Mouse (Mus musculus): Measurements from ENCODE around the gene Prr13.

Prr13 gene

DNA sequence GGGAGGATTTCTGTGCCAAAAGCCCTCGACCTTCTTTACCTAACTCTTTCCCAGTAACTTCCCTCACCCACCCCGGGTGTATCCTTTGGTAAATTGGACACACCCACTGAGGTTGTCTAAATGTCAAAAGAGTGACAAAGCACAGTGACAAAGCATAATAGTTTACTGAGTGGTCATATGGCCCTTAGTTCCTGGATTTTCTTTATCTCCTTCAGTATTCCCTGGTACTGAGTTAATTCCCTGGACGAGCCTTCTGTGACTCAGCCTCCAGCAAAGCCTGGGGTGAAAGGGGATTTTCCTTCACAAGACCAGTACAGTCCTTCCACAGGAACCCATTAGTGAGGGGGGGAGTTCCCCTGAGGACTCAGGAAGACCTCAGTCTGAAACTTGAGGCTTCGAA is 2.1 kb downstream of the Prr13 start:
- DNase-seq (ENCODE audit: low spot score) = no peak

DNA sequence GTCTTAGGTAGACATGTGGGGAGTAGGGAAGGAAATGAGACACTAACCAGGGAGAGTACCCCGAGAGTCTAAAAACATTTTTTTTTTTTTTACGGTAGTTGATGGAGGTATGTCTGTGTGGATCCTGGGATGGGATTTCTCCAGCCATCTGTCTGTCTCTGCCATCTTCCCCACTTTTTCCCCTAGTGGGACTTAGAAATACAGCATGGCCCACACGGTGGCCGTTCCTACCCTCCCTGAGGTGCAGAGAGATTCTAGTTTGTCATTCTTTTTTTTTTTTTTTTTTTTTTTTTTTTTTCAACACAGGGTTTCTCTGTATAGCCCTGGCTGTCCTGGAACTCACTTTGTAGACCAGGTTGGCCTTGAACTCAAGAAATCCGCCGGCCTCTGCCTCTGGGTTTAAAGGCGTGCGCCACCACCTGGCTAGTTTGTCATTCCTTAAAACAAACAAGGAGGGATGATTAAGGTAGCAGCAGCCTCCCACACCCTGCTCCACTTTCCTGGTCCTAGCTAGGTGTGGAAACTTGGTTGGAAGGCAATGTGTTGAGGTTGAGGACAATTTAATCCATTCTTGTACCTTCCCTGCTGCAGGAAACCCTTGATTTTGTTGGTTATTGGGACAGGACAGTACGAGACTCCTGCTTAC is 2.7 kb downstream of the Prr13 start:
- DNase-seq (ENCODE audit: low spot score) = no peak

DNA sequence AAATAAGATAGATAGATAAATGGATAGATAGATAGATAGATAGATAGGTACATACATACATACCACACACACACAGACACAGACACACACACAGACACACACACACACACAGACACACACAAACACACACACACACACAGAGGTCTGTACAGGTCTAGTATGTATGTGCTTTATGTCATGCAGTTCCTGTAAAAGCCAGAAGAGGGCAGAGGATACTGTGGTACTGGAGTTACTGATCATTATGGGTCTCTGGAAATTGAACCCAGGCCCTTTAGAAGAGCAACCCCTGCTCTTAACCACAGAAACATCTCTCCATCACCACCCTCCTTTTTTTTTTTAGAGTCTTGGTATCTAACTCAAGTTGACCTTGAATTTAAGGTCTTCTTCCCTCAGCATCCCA is 4.8 kb downstream of the Prr13 start:
- DNase-seq (ENCODE audit: low spot score) = peak; percentile 60

DNA sequence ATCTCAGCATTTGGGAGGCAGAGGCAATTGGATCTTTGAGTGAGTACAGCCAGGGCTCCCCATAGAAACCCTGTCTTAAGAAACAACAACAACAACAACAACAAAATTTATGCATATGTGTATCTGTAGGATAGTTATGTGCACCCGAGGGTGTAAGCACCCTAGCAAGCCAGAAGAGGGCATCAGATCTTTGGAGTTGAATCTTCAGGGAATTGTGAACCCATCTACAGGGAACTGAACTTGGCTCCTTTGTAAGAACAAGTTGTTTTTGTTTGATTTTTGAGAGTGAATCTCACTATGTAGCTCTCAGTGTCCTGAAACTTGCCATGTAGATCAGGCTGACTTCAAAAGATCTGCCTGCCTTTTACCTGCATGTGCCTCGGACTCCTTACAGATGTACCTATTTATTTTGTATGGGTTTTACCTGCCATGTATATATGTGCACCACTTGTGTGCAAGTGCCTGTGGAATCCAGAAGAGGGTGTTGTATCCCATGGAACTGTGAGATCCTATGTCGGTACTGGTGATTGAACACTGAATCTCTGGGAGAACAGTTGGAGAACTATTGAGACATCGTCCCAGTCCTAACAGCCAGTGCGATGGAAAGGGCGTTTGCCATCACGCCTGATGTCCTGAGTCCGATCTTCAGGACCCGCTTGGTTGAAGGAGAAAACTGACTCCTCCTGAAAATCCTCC is 10.0 kb downstream of the Prr13 start:
- no peak for DNase-seq (ENCODE audit: low spot score)

DNA sequence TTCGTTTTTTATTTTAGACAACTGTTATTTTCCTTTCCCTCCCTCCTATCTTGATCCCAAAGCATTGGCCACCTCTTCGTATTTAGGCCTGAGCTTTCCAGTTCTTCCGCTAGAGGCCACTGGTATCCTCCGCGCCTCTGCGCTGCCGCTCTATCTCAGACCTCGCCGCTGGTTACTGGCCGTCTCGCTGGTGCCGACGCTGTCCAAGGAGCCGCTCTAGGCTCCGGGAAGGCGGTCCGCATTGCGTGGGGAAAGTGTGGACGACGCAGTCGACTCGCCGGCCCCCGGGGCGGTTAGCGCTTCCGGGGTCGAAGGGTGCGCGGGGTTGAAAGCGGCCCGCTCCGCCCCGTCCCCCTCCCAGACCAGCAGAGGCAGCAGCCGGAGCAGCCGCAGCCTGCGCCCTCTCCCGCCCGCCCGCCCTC is 11.4 kb downstream of the Prr13 start, which contains the start of gene Pcbp2:
Gene Pcbp2 (plus strand): TSS at position 357 of the 422 bp plus-strand sequence.
- DNase-seq (ENCODE audit: low spot score) = peak; percentile 99

DNA sequence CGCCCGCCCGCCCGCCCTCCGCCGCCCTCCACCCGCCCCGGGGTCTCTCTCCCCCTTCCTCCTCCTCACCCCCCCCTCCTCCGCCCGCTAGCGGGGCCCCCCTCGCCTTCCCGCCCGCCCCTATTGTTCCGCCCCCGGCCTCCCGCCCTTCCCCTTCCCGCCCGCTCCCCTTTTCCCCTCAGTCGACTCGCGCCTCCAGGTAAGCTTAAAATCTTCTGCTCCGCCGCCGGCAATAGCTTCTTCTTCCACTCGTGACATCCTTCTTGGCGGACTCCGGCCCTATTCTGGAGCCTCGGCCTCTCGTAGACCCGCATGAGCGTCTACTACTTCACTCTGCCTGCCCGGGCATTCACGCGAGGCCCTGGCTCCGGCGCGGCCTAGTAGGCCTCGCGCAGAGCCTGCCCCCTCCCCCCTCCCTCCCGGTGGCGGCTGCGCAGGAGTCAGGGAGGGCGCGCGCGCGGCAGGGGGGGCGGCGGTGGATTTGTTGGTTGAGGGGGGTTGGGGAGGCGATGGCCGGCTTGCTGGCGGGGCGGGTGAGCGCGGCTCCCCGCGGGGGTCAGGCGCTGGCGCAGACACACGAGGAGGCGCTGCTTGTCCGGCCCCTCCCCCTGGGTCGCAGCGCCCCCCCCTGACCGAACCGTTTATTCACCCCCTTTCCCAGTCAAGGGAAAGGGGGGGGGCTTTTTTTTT is 11.9 kb downstream of the Prr13 start:
- DNase-seq (ENCODE audit: low spot score) = peak; percentile 85

DNA sequence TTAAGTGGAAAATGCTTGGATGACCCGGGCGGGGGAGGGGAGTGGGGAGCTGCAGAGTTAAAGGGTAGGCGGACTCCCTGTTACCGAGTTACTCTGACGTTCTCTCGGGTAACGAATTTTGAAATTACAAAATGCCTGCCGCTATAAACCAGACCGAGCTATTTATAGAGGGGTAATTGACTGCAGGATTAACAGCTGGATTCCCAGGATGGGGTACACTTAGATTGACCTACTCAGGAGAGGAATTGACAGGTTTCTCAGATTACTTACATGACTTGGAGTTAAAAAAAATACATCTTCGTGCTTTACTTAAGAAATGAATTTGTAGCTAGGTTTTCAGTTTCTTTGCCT is 12.4 kb downstream of the Prr13 start:
- no peak for DNase-seq (ENCODE audit: low spot score)

DNA sequence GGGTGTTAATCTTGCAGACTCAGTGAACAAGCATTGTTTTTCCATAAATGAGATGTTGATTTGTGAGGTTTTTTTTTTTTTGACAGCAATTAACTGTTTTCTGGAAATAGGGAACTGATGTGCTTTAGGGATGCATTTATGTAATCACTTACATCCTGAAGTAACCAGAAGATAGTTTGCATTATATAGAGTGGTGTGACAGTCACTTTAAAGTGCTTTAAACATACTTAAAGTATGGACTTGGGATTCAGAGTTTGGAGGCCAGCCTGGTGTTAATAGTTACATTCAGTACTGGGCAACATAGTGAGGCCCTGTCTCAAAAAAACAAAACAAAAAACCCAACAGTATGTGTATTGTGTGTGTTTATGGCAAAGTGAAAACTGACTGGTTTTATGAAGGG is 12.9 kb downstream of the Prr13 start:
- DNase-seq (ENCODE audit: low spot score) = no peak

DNA sequence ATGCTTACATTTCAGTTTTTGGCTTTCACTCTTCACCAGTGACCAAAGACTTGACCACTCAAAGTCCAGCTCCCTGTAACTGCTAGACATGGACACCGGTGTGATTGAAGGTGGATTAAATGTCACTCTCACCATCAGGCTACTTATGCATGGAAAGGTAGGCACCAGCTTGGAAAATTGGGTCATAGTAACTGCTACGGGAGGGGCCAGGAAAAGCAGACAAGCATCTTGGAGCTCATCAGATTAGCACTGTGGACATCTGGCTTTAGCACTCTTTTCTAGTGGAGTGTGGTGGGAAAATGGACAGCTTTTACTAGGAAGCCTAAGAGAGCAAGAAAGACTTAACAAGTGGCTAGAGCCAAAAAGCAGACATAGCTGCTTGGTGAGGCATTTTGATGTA is 14.4 kb downstream of the Prr13 start:
- DNase-seq (ENCODE audit: low spot score) = no peak

DNA sequence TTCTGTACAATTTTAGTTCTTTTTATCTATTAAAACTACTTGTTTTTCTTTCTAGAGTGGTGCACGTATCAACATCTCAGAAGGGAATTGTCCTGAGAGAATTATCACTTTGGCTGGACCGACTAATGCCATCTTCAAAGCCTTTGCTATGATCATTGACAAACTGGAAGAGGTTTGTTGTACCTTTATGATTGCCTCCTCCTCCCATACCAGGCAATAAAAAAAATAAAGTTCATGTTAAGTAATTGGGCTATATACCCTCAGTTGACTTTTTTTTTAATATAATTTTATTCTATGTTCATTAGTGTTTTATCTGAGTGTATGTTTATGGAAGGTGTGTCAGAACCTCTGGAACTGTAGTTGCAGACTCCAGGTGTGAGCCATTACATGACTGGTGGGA is 15.7 kb downstream of the Prr13 start:
- DNase-seq (ENCODE audit: low spot score) = no peak

DNA sequence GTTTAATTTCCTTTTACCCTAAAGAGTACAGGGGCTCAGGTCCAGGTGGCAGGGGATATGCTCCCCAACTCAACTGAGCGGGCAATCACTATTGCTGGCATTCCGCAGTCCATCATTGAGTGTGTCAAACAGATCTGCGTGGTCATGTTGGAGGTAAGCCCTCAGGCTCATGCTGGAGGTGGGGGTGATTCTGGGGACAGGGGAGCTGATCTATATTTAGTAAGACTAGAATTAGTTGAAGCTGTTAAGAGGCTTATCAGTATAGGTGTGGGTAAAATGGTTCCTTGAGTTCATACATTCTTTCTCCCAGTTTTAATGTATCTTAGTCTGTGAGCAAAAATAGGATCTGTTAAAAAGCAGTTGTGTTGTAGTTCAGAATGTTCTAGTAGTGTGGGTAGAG is 24.3 kb downstream of the Prr13 start:
- no peak for DNase-seq (ENCODE audit: low spot score)

DNA sequence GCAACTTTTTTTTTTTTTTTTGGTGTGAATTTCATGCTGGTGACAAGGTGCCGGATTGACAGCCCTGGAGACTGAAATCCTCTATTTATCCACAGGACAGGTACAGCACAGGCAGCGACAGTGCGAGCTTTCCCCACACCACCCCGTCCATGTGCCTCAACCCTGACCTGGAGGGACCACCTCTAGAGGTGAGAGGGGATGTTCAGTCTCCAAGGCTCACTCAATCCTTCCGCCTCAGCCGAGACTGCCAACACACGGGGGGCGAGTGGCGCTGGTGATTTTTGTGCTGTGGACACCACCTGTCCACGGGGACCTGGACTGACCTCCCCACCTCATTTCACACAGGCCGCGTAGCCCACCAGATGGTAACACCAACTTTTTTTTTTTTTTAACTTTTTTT is 27.0 kb downstream of the Prr13 start:
- DNase-seq (ENCODE audit: low spot score) = no peak

DNA sequence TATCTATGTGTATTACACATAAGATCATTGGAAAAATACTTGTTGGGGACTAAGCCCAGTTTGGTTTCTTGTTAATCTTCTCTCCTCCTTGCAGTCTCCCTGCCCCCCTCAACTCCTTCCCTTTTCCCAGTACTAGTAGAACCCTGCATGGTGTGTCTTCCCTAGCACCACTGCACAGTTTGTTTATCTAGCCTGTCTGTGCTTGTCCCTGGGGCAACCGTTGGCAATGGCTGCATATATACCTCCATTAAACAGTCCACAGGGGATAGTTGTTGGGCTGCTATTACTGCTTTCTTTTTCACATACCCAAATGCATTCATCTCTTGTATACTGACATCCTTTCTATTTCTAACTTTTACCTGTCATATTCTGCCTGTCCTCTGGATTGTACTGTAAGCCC is 28.8 kb downstream of the Prr13 start:
- DNase-seq (ENCODE audit: low spot score) = no peak

DNA sequence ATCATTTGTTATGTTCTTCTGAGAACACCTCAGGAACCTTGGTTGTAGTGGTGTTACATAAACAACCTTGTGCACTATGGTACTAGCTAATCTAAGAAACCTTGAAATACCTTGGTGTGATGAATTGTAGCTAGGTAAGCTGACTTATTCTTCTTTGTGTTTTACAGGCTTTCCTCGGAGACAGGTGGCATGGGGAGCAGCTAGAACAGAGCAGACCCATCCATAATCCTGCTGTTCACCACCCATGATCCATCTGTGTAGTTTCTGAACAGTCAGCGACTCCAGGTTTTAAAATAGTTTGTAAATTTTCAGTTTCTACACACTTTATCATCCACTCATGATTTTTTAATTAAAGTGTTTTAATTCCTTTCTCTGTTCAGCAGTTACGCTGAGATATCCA is 39.5 kb downstream of the Prr13 start:
- DNase-seq (ENCODE audit: low spot score) = no peak

DNA sequence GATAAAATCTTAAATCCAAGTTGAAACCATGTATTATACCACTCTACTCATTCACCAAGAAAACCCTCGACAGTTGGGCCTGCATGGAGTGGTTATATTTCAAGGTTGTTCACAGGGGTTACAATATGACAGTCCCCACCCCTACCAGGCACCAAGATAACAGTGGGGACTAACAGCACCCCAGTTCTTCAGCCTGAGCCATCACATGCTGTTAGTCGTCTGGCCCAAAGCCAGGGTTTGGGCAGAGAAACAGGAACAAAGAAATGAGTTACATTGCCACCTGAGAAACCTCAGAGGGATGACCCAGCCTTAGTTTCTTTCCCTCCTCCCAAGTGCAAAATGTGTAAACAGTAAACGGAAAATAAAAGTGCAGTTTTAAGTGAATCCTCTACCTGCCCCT is 40.5 kb downstream of the Prr13 start:
- no peak for DNase-seq (ENCODE audit: low spot score)

DNA sequence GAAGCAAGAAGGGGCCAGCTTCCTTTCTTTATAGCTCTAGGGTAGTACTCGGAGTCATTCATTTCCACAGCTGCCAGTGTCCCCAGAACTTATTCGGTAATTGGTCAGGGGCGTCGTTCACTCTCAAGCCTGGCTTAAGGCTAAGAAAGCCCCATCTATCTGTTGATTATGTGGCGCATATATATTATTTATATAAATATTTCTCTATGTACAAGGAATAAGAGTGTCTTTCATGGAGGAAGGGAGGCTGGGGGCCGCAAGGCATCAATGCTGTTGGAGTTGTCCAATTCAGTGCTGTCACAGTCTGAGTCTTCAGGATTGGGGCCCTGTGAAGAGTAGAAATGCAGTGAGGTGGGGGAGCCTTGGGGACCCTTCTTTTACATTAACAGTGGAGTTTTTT is 41.0 kb downstream of the Prr13 start:
- DNase-seq (ENCODE audit: low spot score) = no peak

DNA sequence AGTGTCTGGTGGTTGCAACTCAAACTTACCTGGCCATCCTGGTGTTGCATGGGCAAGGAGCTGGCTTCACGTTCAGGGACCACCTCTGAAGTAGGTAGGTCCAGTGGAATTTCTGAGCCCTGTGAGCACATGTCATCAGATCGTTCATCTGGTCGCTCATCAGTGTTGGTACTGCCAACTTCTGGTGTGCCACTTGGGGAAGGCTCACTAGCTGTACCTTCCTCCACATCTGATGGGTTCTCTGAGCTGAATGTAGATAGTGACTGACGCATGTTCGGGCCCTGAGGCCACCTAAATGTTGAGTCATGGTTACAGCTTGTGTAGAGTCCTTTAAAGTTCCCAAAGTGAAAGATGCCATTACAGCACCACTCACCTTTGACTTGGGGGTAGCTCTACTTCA is 41.7 kb downstream of the Prr13 start:
- DNase-seq (ENCODE audit: low spot score) = no peak

DNA sequence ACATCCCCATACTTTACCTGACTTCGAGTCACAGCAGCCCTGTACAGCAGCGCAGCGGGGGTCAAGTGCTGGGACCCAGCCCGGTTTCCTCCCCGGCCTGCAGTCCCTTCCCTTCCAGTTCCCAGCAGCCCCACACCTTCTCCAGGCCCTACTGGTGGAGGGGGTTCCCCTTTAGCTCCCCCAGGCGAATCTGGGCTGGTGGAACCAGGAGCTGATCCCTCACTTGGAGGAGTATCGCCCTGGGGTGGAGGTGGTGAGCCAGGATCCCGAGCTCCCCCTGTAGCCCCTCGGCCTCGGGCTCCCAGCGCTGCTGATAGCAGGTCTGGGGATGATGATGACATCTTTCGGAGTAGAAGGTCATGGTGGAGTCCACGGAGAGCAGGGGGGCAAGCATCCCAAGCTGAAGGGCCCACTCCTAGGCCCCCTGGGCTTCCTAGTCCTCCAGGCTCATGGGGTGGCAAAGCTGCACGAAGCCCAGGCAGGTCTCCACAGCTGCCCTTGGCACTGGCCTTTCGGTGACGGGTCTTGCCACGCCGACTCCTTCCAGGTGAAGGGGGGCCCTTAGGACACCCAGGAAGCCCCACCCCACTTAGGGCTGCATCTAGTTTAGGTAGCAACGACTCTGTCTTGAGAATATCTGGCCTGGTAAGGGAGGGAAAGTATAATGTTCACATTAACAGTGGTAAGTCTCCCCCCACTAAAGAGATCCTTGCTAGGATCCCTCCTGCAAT is 42.4 kb downstream of the Prr13 start:
- DNase-seq (ENCODE audit: low spot score) = no peak

DNA sequence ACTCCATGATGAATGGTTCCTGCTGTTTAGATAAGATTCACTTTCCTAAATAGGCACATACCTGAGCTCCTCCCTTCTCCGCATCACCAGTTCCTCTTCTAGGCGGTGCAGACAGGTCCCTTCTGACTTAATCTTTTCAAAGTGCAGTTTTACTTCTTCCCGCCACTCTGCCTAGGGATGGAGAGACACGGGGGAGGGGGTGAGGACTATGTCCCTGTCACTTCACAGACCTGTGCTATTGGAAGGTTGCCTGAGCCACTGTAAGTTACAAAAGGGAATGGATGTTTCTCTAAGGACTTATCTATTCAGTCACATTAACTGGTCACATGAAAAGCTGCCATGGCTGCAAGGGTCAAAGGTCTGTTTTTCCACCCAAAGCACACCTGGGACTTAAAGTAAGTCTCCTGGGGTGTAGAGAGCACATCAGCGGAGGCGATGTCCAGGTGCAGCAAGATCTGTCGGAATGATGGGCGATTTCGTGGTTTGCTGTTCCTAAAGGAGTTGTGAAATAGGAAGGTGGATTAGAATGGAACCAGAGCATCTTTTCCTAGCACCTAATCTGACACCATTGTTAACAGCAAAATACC is 43.5 kb downstream of the Prr13 start:
- DNase-seq (ENCODE audit: low spot score) = no peak

DNA sequence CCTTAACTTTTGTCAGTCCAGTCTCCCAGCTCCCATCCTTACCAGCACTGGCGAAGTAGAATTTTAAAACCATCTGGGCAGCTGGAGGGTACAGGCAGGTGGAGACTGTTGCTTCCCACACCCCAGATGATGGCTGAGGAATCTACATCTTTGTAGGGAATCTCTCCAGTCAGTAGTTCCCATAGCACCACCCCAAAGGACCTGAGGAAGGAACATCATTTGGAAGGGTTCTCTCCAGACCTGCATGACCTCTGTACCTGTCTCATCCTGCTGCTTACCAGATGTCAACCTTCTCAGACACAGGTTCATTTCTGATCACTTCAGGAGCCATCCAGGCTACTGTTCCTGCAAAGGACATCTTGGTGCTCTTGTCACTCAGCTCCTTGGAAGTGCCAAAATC is 44.6 kb downstream of the Prr13 start, which contains the start of gene Gm10337:
Gene Gm10337 (plus strand): TSS at position 276 of the 400 bp plus-strand sequence.
- DNase-seq (ENCODE audit: low spot score) = no peak

DNA sequence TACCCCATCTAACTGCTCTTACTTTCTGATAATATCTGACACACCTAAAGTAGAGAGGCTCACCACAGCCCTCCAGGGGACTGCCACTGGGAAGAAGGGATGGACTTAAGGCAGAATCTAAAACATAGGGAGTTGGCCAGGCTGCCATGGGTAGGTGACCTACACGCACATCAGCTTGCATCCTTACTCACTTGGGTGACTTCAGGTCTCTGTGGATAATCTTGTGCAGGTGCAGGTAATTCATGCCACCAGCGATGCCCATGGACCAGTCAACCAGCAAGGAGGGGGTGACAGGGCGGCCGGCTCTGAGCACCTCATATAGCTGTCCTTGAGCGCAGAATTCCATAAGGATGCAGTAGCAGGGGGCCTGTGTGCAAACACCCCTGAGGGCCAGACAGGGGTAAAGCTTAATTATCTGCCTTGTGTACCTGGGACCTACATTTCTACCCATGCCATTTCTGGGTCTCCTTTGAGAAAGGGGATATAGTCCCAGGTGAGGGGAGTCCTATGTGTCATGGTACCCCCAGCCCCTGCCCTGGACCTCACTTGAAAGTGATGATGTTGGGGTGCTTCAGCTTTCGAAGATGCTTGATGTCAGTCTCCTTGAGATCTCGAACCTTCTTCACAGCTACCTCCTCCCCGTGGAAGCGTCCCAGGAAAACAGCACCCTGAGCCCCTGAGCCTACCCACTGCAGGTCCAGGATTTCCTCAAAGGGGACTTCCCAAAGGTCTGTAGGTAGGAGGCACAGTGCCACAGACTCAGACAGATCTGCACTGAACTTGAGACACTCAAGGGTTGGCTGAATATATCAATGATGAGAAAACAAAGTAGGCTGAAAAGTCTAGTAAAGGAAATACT is 45.3 kb downstream of the Prr13 start:
- DNase-seq (ENCODE audit: low spot score) = no peak

Measured in embryo, embryonic 10.5 days (tissue).